Mouse (Mus musculus) WW6 (cell line): ENCODE results near the gene Tmem171.

Experiments used
- DNase-seq: peaks from one replicate; pipeline ENCODE4 v3.0.0-alpha.2; 2013; ENCODE audit warnings: low read depth, low spot score

Gene Tmem171

GRCm38 (mm10) chr13:98693316-98693715, 1.3 kb downstream of the Tmem171 start:
- no peak for DNase-seq

DNA sequence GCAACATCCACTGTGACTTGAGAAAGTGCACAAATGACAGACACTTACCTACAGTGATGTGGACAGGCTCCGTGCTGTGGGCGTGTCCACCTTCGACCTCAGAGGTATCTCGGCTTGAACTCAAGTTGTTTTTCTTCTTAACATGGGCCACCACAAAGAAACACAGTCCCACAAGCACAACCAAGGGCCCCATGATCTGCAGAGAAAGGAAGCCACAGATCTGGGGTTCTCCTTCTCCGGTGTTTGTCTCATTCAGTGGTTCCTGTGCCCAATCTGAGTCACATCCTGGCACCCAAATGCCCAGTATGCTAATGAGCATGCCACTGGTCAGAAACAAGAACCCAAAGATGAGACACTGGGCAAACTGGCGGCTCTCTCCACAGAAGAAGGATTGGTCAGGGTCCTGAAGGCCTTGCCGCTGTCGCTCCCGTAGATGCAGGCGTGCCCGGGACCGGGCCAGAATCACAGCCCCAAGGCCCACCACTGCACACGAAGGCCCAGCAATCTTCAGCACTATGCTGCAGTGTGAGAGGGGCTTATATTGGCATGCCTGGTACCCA, 2.6 kb downstream of the Tmem171 start:
- no peak for DNase-seq

DNA sequence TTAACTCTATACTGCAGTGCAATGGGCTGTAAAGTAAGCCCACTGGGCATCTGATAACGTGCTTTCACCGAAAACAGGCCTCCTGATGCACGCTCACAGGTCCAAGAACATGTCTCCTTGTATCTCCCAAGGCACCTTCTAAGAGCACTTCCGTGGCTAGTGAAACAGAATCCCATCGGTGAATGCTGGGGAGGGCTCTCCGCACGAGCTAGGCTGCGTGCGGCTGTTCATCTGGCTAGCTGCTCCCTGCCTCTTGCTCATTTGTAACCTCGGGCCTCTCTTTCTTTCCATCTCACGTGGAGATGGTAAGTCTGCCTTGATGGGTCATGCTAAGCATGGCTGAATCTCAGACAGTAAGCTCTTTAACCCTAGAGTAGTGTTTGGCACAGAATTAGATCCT, 3.7 kb downstream of the Tmem171 start:
- no peak for DNase-seq

- DNase-seq = no peak
These were observed 4.9 kb downstream of the Tmem171 start for GRCm38 (mm10) chr13:98689605-98690290.

- DNase-seq = no peak
These were observed 6.7 kb downstream of the Tmem171 start for GRCm38 (mm10) chr13:98687931-98688330.

GRCm38 (mm10) chr13:98684144-98684900, 10.3 kb downstream of the Tmem171 start:
- DNase-seq = no peak

DNA sequence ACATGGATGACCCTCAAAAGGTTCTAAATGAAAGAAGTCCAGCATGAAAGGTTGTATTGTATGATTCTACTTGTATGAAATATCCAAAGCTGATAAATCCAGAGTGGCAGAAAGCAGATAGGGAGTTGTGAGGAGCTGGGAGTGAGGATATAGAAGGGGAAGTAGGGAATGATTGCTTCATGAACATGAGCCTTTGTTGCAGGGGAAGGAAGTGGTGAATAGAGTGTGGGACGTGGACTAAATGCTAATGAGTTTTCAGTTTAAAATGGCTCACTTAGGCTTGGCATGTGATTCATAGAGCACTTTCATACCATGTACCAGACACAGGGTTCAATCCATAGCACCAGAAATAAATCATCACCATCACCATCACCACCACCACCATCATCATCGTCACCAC, 11.2 kb downstream of the Tmem171 start:
- no peak for DNase-seq

GRCm38 (mm10) chr13:98680470-98681060, 14.1 kb downstream of the Tmem171 start:
- no peak for DNase-seq

GRCm38 (mm10) chr13:98679631-98680041, 15.0 kb downstream of the Tmem171 start:
- no peak for DNase-seq

DNA sequence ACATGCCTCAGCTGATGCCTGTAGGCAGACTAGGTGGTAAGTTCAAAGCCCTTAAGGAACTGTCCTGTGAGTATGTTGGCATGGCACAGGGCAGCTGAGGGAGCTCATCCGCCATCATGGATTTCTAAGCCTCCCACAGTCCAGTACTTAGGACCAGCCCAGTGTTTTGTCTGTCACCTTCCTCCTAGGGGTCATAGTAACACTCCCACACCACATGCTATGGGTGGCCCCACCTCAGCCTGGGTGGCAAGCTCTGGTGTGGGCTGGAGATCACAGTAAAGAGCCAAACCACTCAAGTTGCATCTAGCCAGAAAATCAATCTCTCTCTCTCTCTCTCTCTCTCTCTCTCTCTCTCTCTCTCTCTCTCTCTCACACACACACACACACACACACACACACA, 15.4 kb downstream of the Tmem171 start:
- no peak for DNase-seq

DNA sequence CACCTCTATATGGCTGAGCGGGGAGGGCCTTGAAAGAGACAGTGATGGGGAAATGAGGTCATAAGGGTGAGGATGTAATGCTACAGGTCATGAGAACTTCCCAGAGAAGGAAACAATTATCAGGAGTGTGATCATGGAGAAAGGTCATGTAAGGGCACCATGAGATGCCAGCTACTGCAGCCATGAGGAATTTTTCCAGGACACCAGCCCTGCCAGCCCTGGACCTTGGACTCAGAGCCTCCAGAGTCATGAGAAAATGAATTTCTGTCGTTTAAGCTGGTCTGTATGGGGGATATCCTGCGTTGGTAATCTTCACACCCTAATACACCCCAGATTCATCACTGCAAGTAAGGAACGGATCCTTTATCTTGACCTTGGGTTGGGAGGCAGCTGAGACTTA, 20.7 kb downstream of the Tmem171 start:
- DNase-seq = no peak

- no peak for DNase-seq
These were observed 25.3 kb downstream of the Tmem171 start for GRCm38 (mm10) chr13:98669296-98669695.

- DNase-seq = no peak
These were observed 27.3 kb downstream of the Tmem171 start for GRCm38 (mm10) chr13:98667316-98667715.

DNA sequence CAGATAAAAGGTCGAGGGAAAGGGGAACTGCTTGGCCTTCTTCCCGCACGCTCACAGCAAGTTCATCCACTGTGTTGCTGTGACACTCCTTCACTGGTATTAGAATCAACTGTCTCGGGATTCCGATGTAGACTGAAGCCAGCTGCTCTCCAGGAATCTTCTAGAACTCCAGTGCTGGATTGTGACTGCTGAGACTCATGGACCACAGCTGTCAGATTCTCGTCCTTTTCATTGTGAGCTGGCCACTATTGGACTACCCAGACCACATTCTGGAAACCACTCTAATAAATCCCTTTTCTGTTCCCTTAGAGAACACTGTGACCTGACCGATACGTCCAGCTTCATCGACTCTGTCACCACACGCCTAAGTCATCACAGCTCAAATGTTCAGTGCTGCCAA, 29.4 kb downstream of the Tmem171 start:
- no peak for DNase-seq

GRCm38 (mm10) chr13:98662173-98662675, 32.4 kb downstream of the Tmem171 start:
- DNase-seq = no peak

DNA sequence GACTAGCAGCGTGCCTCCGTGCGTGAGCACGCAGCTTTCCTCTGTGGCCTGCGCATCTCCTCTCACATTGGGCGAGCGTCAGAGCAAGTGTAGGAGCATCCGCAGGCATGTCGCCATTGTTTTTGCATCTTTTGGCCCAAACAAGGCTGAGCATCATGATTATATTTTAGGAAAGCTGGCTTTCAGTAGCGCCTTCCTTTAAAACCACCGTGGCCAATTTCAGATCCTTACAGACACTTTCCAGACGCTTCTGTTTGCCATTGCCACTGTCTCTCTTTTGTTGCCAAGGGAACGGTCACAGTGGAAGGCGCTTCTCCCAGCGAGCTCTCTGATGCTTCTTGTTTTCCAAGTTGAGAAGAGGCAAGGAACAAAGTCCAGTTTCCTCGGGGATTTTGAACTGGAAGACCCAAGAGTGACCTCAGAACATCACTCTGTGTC, 38.6 kb downstream of the Tmem171 start:
- DNase-seq = no peak

GRCm38 (mm10) chr13:98655346-98655745, 39.3 kb downstream of the Tmem171 start:
- DNase-seq = no peak

GRCm38 (mm10) chr13:98654129-98654939, 40.3 kb downstream of the Tmem171 start:
- no peak for DNase-seq

GRCm38 (mm10) chr13:98652194-98652593, 42.4 kb downstream of the Tmem171 start:
- DNase-seq = no peak

DNA sequence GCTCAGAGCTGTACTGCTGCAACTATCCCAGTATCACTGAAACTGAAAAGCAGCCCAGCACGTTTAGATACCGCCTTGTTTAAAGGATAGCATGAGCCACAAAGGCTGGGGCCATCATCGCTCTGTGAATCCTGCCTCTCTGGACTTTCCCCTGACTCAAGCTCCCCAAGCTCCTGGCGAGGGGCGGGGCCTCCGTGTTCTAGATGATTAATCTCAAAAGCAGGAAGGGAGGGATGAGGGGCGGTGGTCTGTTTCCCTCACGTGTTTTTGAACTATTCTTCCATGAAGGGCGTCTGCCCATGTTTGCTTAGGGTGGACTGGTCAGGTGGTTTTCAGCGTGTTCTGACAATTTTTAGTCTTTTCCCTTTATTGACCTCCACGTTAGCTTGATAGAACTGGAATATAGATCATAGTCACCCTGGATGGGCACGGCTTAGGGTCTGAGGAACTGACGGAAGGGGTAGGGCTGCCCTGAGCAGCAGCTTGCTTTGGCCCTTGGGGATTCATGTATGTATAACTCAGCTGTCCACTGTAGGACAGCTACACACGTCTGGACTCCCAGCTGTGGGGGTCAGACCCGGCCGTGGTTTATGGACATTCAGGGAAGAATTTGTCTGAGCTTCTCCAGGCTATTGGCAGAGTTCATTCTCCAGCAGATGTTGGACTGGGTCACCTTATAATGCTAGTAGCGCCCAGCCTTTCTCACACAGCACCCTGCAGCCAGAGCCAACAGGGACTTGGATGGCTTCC, 43.2 kb downstream of the Tmem171 start:
- DNase-seq = no peak
